Mouse (Mus musculus) CH12.LX (cell line): ENCODE measurements around the gene Adora1.

Experiments
- CTCF ChIP-seq, 2 experiments: IDR thresholded peaks in 1 of 2; conservative IDR thresholded peaks in 1 of 2; 2 replicates each; pipeline ENCODE4 v1.5.1; 2011 to 2012; ENCODE audit warnings: low read depth in 2 of 2, low read length in 2 of 2, improper control_type of control experiment in 1 of 2, inconsistent platforms in 1 of 2, mild to moderate bottlenecking in 1 of 2, moderate library complexity in 1 of 2
- MAFK ChIP-seq: IDR thresholded peaks from 2 replicates; pipeline ENCODE4 v1.6.1; 2011; ENCODE audit warnings: low read length, improper control_type of control experiment; ENCODE audit not compliant: insufficient replicate concordance
- MXI1 ChIP-seq: IDR thresholded peaks from 2 replicates; pipeline ENCODE4 v1.6.1; 2011; ENCODE audit warnings: mild to moderate bottlenecking, low read depth, low read length, improper control_type of control experiment
- POLR2A ChIP-seq: IDR thresholded peaks from 2 replicates; pipeline ENCODE4 v1.6.1; 2011; ENCODE audit warnings: low read depth, mild to moderate bottlenecking, improper control_type of control experiment, low read length
- ZKSCAN1 ChIP-seq: IDR thresholded peaks from 2 replicates; pipeline ENCODE4 v1.6.1; 2012; ENCODE audit warnings: low read depth, inconsistent platforms, low read length, improper control_type of control experiment, borderline replicate concordance

DNA sequence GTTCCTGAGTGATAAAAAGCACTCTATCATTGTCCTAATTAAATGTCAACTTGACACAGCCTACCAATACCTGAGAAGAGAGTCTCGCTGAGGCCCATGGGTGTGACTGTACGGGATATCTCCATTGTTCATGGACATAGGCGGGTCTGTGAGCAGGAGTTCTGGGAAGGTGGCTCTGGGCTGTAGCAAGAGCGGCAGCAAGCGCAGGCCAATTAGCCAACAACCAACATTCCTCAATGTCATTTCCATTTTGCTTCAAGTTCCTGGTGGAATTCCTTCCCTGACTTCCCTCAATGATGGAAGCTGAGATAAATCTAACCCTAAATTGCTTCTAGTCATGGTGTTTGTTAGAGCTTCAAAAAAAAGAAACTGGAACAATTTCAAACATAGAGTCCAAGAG, 57.3 kb downstream of the Adora1 start:
- TF ChIP-seq MAFK (no peak), POLR2A (no peak), ZKSCAN1 (no peak), MXI1 (no peak), CTCF (conservative IDR thresholded peaks at IDR 0.05 in 1 of 2, IDR thresholded peaks at IDR 0.05 in 1 of 2; ENCODE audit: low read depth in 2 of 2, low read length in 2 of 2) (no peak)
